Mouse (Mus musculus) heart, postnatal 0 days (tissue): ENCODE measurements around the gene Pramel7.
"Not testable (repeated sequence)": the region's sequence is repeated elsewhere in the genome, so short reads cannot be mapped to it uniquely, and the experiment has no call there.

Experiments used
- CTCF ChIP-seq: IDR thresholded peaks from 2 replicates; pipeline ENCODE4 v1.5.1; 2016; ENCODE audit warnings: antibody characterized with exemption, control low read depth, low read depth
- EP300 ChIP-seq: IDR thresholded peaks from 2 replicates; pipeline ENCODE4 v1.6.1; 2016; ENCODE audit warnings: antibody characterized with exemption, low read depth

DNA sequence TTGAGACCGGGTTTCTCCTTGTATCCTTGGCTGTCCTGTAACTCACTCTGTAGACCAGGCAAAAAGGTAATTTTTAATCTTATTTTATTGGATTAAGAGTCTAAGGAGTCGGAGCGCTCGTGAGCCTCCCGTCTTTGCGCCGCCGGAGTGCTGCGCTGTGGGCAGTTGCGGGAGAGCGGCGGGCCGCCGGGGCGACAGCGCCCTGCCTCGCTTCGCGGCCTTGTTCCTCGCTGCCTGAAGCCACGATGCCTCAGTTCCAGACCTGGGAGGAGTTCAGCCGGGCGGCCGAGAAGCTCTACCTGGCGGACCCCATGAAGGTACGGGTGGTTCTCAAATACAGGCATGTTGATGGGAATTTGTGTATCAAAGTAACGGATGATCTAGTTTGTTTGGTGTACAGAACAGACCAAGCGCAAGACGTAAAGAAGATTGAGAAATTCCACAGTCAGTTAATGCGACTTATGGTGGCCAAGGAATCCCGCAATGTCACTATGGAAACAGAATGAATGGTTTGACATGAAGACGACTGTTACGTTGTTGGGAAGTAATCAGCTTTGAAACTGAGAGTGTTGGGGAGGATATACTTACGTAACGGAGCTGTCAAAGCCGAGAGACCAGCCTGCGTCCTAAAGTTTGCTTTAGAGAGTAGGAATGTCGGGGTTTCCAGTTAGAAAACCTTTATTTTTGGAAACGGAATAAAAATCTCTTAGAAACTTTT is 29.2 kb upstream of the Pramel7 start:
- not testable (repeated sequence) for TF ChIP-seq CTCF, EP300
